Mouse (Mus musculus): ENCODE measurements at regions not wholly inside any gene's neighbourhood (a gene's known extent, or its start where the extent isn't known, plus 50 kb on each side); places are given as distances from the start of the nearest gene placed in this dataset. TPM values are rescaled to one million over a fixed set of nuclear protein-coding genes. Genes with fewer than 3 reads are reported as not detected.

DNA sequence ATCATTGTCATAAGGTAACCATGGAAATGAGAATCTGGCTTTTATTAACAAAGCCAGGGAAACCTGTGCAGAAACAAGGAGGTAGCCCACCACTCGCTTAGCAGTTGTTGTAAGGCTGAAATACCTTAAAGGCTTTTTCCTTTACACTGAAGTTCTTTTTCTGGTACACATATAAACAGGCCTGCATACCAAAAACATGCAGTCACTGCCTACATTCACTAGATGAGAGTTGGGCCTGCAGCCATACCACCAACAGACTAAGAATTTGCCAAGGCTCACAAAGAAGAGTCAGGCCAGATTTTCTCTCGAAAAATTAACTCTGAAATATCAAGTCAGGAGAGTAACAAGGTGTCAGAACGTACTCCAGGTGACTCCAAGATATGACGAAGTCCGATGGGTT, 61.3 kb upstream of the Mpdz start:
- H3K9ac ChIP-seq, result no peak overlapping the region
- H3K9me3 ChIP-seq (replicated peaks), result no peaks in the 10 kb centered on the region
- no peaks in the 10 kb centered on the region for H3K36me3 ChIP-seq
- ATAC-seq (replicated peaks; ENCODE audit: low FRiP score), result no peak
- 80% methylated on average over 5 of the region's 5 CpGs for WGBS
- no peaks in the 10 kb centered on the region for H3K4me1 ChIP-seq
- no peaks in the 10 kb centered on the region for H3K27me3 ChIP-seq
- no peak overlapping the region for H3K27ac ChIP-seq
- H3K4me3 ChIP-seq (replicated peaks), result no peak overlapping the region
- H3K4me2 ChIP-seq, result no peak overlapping the region

GRCm38 (mm10) chr4:81501802-81502201, 59.2 kb upstream of the Mpdz start:
- Histone ChIP-seq H3K4me1 (no peaks in the 10 kb centered on the region), H3K27me3 (no peaks in the 10 kb centered on the region; the same call in 1 of the 2 replicates), H3K9me3 (replicated peaks) (no peaks in the 10 kb centered on the region), H3K36me3 (no peaks in the 10 kb centered on the region), H3K4me3 (replicated peaks) (no peak overlapping the region), H3K27ac (no peak overlapping the region), H3K4me2 (no peak overlapping the region), H3K9ac (no peak overlapping the region)
- WGBS, result 71% methylated on average over 5 of the region's 5 CpGs
- ATAC-seq (replicated peaks; ENCODE audit: low FRiP score), result no peak

GRCm38 (mm10) chr4:81498133-81498532, 55.5 kb upstream of the Mpdz start:
- Histone ChIP-seq H3K36me3 (no peaks in the 10 kb centered on the region), H3K4me1 (no peaks in the 10 kb centered on the region), H3K4me2 (no peak overlapping the region), H3K9me3 (replicated peaks) (no peaks in the 10 kb centered on the region), H3K9ac (no peak overlapping the region), H3K27ac (no peak overlapping the region), H3K4me3 (replicated peaks) (no peak overlapping the region), H3K27me3 (no peaks in the 10 kb centered on the region; the same call in 1 of the 2 replicates)
- ATAC-seq (replicated peaks; ENCODE audit: low FRiP score), result no peak
- 33% methylated on average over 2 of the region's 2 CpGs for WGBS

- Histone ChIP-seq H3K36me3 (no peaks in the 10 kb centered on the region), H3K4me1 (no peaks in the 10 kb centered on the region), H3K9ac (no peak overlapping the region), H3K27ac (no peak overlapping the region), H3K4me3 (replicated peaks) (no peak overlapping the region), H3K4me2 (no peak overlapping the region), H3K27me3 (no peaks in the 10 kb centered on the region; the same call in 1 of the 2 replicates), H3K9me3 (replicated peaks) (no peaks in the 10 kb centered on the region)
- 83% methylated on average over 3 of the region's 3 CpGs for WGBS
- ATAC-seq (replicated peaks; ENCODE audit: low FRiP score), result no peak
These were observed 50.2 kb upstream of the Mpdz start for GRCm38 (mm10) chr4:81492811-81493210.

Small RNA genes lying in the stretch of these regions (microRNA-seq; reads per million reads assigned to microRNA genes)
- gene Gm22402, result not detected

Data from kidney, embryonic 15.5 days (tissue).